Mouse (Mus musculus) left cerebral cortex, adult 8-10 months (tissue): ENCODE measurements at regions not wholly inside any gene's neighbourhood (a gene's known extent, or its start where the extent isn't known, plus 50 kb on each side); places are given as distances from the start of the nearest gene placed in this dataset.
"Not testable (repeated sequence)": the region's sequence is repeated elsewhere in the genome, so short reads cannot be mapped to it uniquely, and the experiment has no call there.

Experiments
- DNase-seq, 2 experiments: peaks; one replicate each; pipeline ENCODE4 v3.0.0; 2022; ENCODE audit warnings: low spot score in 2 of 2

- DNase-seq = not testable (repeated sequence)
Measured at GRCm38 (mm10) chr14:53209258-53209657, 713.7 kb upstream of the Olfr1507 start.

GRCm38 (mm10) chr14:53190931-53191330 is 695.4 kb upstream of the Olfr1507 start:
- not testable (repeated sequence) for DNase-seq

GRCm38 (mm10) chr14:53174099-53174498 is 678.5 kb upstream of the Olfr1507 start:
- DNase-seq = not testable (repeated sequence)

GRCm38 (mm10) chr14:53166327-53166726 is 670.8 kb upstream of the Olfr1507 start:
- DNase-seq = not testable (repeated sequence)

GRCm38 (mm10) chr14:53159012-53159411 is 663.5 kb upstream of the Olfr1507 start:
- not testable (repeated sequence) for DNase-seq

GRCm38 (mm10) chr14:53134783-53135182 is 639.2 kb upstream of the Olfr1507 start:
- not testable (repeated sequence) for DNase-seq

GRCm38 (mm10) chr14:53132390-53132789 is 636.8 kb upstream of the Olfr1507 start:
- peak in 1 of 2 experiments; percentile 1 for DNase-seq

GRCm38 (mm10) chr14:53121704-53122103 is 626.2 kb upstream of the Olfr1507 start:
- peak in 1 of 2 experiments; percentile 13 for DNase-seq

- DNase-seq = not testable (repeated sequence)
Measured at GRCm38 (mm10) chr14:53109732-53110131, 614.2 kb upstream of the Olfr1507 start.

- not testable (repeated sequence) for DNase-seq
Measured at GRCm38 (mm10) chr14:53101362-53101761, 605.8 kb upstream of the Olfr1507 start.

GRCm38 (mm10) chr14:53090921-53091320 is 595.4 kb upstream of the Olfr1507 start:
- not testable (repeated sequence) for DNase-seq

GRCm38 (mm10) chr14:53081853-53082252 is 586.3 kb upstream of the Olfr1507 start:
- DNase-seq = not testable (repeated sequence)

GRCm38 (mm10) chr14:53081024-53081711 is 585.6 kb upstream of the Olfr1507 start:
- not testable (repeated sequence) for DNase-seq

GRCm38 (mm10) chr14:53080556-53080955 is 585.0 kb upstream of the Olfr1507 start:
- DNase-seq = not testable (repeated sequence)

- not testable (repeated sequence) for DNase-seq
Measured at GRCm38 (mm10) chr14:53075937-53076336, 580.4 kb upstream of the Olfr1507 start.

GRCm38 (mm10) chr14:53073126-53073525 is 577.6 kb upstream of the Olfr1507 start:
- not testable (repeated sequence) for DNase-seq

GRCm38 (mm10) chr14:53072502-53072901 is 577.0 kb upstream of the Olfr1507 start:
- DNase-seq = not testable (repeated sequence)

GRCm38 (mm10) chr14:53054439-53054838 is 558.9 kb upstream of the Olfr1507 start:
- DNase-seq = not testable (repeated sequence)

- not testable (repeated sequence) for DNase-seq
Measured at GRCm38 (mm10) chr14:53053465-53054123, 558.0 kb upstream of the Olfr1507 start.

- not testable (repeated sequence) for DNase-seq
Measured at GRCm38 (mm10) chr14:53047683-53048082, 552.1 kb upstream of the Olfr1507 start.

- DNase-seq = not testable (repeated sequence)
Measured at GRCm38 (mm10) chr14:53046975-53047374, 551.4 kb upstream of the Olfr1507 start.

GRCm38 (mm10) chr14:53045331-53045730 is 549.8 kb upstream of the Olfr1507 start:
- DNase-seq = not testable (repeated sequence)
